Mouse (Mus musculus): Measurements from ENCODE around the gene Aldh1a3.
A peak's percentile ranks its signal among the peaks of the same experiment; 100 is the strongest.

Gene Aldh1a3

GRCm38 (mm10) chr7:66413093-66413492, 14.2 kb downstream of the Aldh1a3 start:
- DNase-seq = no peak

DNA sequence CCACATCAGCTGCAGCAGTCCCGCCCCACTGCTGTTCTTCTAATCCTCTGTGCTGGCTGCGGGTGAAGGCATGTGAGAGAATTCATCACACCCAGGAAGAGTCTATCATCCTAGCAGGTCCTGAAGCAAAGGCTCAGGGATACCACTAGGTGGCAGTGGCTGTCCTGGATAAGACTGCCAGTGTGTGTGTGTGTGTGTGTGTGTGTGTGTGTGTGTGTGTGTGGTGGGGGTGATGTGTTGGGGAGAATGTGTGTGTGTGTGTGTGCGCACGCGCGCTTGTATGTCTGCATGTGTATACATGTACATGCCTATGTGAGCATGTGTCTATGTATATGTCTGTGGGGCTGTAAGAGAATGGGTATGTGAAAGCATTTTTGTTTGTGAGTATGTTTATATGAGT, 17.9 kb downstream of the Aldh1a3 start:
- no peak for DNase-seq

GRCm38 (mm10) chr7:66406971-66407370, 20.3 kb downstream of the Aldh1a3 start:
- DNase-seq = no peak

GRCm38 (mm10) chr7:66405951-66406721, 21.2 kb downstream of the Aldh1a3 start:
- no peak for DNase-seq

DNA sequence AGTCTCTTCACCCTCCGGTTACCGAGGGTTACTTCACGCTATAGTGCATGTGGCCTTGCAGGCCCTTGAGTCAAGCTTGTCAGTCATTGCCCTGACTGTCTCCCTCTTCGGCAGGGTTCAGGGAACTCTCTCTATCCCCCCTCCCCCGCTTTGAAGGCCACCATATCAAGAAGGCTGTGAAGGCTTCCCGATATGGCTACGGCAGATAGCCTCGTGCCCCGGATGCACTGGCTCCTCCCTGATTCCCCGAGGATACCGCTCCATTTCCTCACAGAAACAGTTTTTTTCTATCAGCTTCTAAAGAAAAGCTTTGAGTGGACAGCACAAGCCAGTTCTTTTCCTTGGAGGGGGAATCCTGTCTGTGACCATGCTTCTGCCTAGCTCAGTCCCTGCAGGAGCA, 21.8 kb downstream of the Aldh1a3 start:
- no peak for DNase-seq

GRCm38 (mm10) chr7:66404802-66405201, 22.5 kb downstream of the Aldh1a3 start:
- no peak for DNase-seq

DNA sequence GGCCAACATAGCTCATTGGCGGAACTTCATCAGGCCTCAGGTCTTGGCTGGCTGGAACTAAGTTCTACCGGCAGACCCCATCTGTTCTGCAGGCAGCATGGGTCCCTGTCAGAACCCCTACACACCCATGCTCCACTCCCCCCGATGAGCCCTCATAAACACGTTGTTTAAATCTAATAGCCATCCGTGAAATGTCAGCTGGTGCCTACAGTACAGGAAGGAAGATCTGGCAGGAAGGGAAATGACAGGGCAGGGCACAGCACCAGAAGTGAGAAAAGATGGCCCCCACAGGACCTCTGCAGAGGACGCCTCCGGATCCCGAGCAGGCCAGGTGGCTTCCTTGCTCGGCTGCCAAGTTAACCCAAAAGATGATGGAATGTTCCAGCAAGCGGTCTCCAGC, 23.2 kb downstream of the Aldh1a3 start:
- no peak for DNase-seq

GRCm38 (mm10) chr7:66402876-66403275, 24.4 kb downstream of the Aldh1a3 start:
- DNase-seq = no peak

GRCm38 (mm10) chr7:66401605-66402004, 25.7 kb downstream of the Aldh1a3 start:
- no peak for DNase-seq

DNA sequence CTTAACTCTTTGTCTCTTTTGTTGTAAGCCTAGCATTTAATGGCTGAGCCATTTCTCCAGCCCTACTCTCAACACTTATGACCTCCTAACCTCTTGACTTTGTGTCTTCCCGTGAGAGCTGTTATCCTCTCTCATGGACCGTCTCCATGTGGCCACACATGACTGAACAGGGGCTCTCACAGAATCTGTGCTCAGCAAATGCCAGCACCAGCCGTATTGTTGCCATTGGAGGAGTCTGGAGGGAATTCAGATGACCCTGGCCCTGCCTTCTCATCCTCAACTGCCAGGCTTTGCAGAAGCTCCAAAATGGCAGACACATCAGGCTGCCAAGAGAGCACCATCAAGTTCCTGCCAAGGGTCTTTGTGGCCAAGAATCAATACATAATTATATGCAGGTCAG, 30.0 kb downstream of the Aldh1a3 start:
- DNase-seq = no peak

- DNase-seq = peak; percentile 16
Measured at GRCm38 (mm10) chr7:66388621-66389532, 38.4 kb downstream of the Aldh1a3 start.

GRCm38 (mm10) chr7:66387813-66388521, 39.4 kb downstream of the Aldh1a3 start, which contains the start of gene Lrrk1:
TSS of gene Lrrk1 (minus strand) at chr7:66388350.
- DNase-seq = peak; percentile 8

DNA sequence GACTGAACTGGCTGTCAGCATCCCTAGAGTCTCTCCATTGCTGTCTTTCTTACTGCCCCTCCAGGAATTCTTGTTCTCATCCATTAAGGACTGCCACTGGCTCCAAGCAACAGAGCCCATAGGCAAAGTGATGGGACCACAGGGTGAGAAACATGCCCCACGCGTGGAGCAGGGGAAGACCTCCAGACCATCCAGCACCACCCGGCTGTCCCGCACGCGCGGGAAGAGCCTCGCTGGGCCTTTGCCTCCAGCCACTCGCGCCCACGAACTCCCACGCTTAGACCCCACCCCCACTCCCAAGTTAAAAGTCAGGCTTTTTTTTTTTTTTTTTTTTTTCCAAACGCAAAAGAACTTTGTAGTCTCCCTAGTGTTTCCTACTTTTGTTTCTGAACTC, 39.9 kb downstream of the Aldh1a3 start:
- DNase-seq = no peak

GRCm38 (mm10) chr7:66386411-66386810, 40.9 kb downstream of the Aldh1a3 start:
- DNase-seq = no peak

- no peak for DNase-seq
Measured at GRCm38 (mm10) chr7:66385826-66386225, 41.5 kb downstream of the Aldh1a3 start.

GRCm38 (mm10) chr7:66384891-66385290, 42.4 kb downstream of the Aldh1a3 start:
- no peak for DNase-seq

- no peak for DNase-seq
Measured at GRCm38 (mm10) chr7:66384213-66384612, 43.1 kb downstream of the Aldh1a3 start.

GRCm38 (mm10) chr7:66376560-66376959, 50.8 kb downstream of the Aldh1a3 start:
- no peak for DNase-seq

- no peak for DNase-seq
Measured at GRCm38 (mm10) chr7:66375736-66376135, 51.6 kb downstream of the Aldh1a3 start.

- no peak for DNase-seq
Measured at GRCm38 (mm10) chr7:66373391-66373790, 53.9 kb downstream of the Aldh1a3 start.

- no peak for DNase-seq
Measured at GRCm38 (mm10) chr7:66370970-66371369, 56.3 kb downstream of the Aldh1a3 start.

DNA sequence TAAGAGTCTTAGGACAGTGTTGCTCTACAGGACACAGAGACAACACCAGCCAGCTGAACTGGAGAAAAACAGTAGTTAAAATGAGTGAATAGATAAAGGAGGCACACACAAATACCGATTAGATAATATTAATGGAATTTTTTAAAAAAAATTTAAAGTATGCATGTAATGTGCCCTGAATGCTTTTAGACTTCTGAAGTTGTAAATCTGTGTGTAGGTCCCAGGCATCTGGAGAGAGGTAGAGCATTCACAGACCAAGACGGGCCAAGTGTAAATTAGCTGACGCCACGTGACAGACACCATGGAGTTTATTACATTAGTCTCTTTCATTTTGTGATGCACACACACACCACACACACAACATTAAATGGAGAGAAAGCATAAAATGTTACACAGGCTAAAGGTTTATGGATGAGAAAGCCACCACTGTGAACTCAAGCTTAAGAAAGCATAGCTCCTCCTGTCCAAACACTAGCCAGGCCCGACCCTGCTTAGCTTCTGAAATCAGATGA, 57.3 kb downstream of the Aldh1a3 start:
- DNase-seq = no peak
